Comparison of ENCODE assay signal across 8 mouse cellular contexts in the genomic region with DNA sequence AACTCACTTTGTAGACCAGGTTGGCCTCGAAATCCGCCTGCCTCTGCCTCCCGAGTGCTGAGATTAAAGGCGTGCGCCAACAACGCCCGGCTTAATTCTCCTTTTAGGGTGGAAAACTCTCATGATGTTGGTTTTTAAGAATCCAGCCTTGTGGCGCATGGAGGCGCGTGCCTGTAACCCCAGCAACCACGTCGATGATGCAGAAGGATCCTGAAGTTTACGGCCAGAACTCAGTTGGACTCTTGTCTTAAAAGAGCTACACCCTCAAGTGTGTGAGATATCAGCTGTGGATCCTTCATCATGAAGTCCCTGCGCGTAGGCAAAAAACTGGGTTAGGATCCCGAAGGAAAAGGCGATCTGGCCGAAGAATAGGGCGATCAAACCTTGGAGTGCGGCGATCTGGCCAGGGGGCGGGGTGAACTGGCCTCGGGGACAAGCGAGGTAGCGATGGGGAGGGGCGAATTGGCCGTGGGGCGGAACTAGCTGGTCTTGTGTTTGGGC. TPM values are rescaled to one million over a fixed set of nuclear protein-coding genes. Genes with fewer than 3 reads are reported as not detected.
DNase-seq lines count a peak whose midpoint lies in the region; ATAC-seq and TF ChIP-seq lines count a peak whose summit lies in the region.

No protein-coding gene starts in this region.

- H3K4me1 ChIP-seq in liver, adult 2 months (ENCODE audit: control insufficient read depth, insufficient read depth, low read length) = peaks cover 7% of the 10 kb centered on the region
- peaks cover 31% of the 10 kb centered on the region for H3K4me1 ChIP-seq in embryonic facial prominence, embryonic 13.5 days
- H3K4me1 ChIP-seq in intestine, embryonic 16.5 days (ENCODE audit: control insufficient read depth, insufficient read depth, low read length) = peaks cover 23% of the 10 kb centered on the region
- H3K4me1 ChIP-seq in neural tube, embryonic 12.5 days = peaks cover 26% of the 10 kb centered on the region

- no peak for TF ChIP-seq POLR2A in liver, adult 2 months (IDR thresholded peaks at IDR 0.05; ENCODE audit: extremely low read depth, insufficient read depth, low read length)

- TF ChIP-seq CTCF in liver, adult 2 months (IDR thresholded peaks at IDR 0.05; ENCODE audit: low read depth, low read length) = no peak

- peak overlapping the region; percentile 96 for H3K4me2 ChIP-seq in embryonic facial prominence, embryonic 13.5 days
- peak overlapping the region; percentile 69 for H3K4me2 ChIP-seq in intestine, embryonic 16.5 days (ENCODE audit: low read depth, low read length)
- H3K4me2 ChIP-seq in neural tube, embryonic 12.5 days (replicated peaks) = peak overlapping the region; percentile 86

- 0 out of 2 replicates have a peak, but pooled peaks have one; percentile 0 for ATAC-seq in embryonic facial prominence, embryonic 13.5 days (ENCODE audit: insufficient number of reproducible peaks, insufficient read depth, low FRiP score, low TSS enrichment, low read depth)
- peak; percentile 51 for ATAC-seq in intestine, embryonic 16.5 days
- ATAC-seq in neural tube, embryonic 12.5 days (ENCODE audit: low FRiP score, low read depth) = peak; percentile 51; the same call in 1 of the 2 replicates

- no peak overlapping the region for H3K27ac ChIP-seq in liver, adult 2 months (replicated peaks; ENCODE audit: insufficient read depth, low read depth, low read length)
- peak overlapping the region; percentile 87 for H3K27ac ChIP-seq in embryonic facial prominence, embryonic 13.5 days
- peak overlapping the region; percentile 63 for H3K27ac ChIP-seq in intestine, embryonic 16.5 days (ENCODE audit: low read length)
- peak overlapping the region; percentile 50; the same call in 1 of the 2 replicates for H3K27ac ChIP-seq in neural tube, embryonic 12.5 days

- 11% methylated on average over 28 of the region's 28 CpGs for WGBS in liver, adult 2 months
- WGBS in embryonic facial prominence, embryonic 13.5 days = 7% methylated on average over 28 of the region's 28 CpGs
- 8% methylated on average over 28 of the region's 28 CpGs for WGBS in intestine, embryonic 16.5 days
- WGBS in neural tube, embryonic 12.5 days = 7% methylated on average over 28 of the region's 28 CpGs

- peaks cover 10% of the 10 kb centered on the region; the same call in 1 of the 2 replicates for H3K79me2 ChIP-seq in liver, adult 2 months (ENCODE audit: control insufficient read depth, insufficient read depth, low read length)

- H3K27me3 ChIP-seq in liver, adult 2 months (ENCODE audit: control insufficient read depth, insufficient read depth, low read length) = no peaks in the 10 kb centered on the region
- H3K27me3 ChIP-seq in embryonic facial prominence, embryonic 13.5 days = peaks cover 16% of the 10 kb centered on the region
- no peaks in the 10 kb centered on the region for H3K27me3 ChIP-seq in intestine, embryonic 16.5 days (replicated peaks; ENCODE audit: control insufficient read depth, insufficient read depth, low read length)
- peaks cover 9% of the 10 kb centered on the region for H3K27me3 ChIP-seq in neural tube, embryonic 12.5 days (replicated peaks)

- H3K9me3 ChIP-seq in embryonic facial prominence, embryonic 13.5 days = no peaks in the 10 kb centered on the region
- no peaks in the 10 kb centered on the region for H3K9me3 ChIP-seq in intestine, embryonic 16.5 days (ENCODE audit: control insufficient read depth, low read length)
- H3K9me3 ChIP-seq in neural tube, embryonic 12.5 days = no peaks in the 10 kb centered on the region

- no peak for DNase-seq in liver, adult 2 months (ENCODE audit: extremely low read depth, low read depth, low spot score)
- no peak for DNase-seq in liver
- DNase-seq in spleen, postnatal 36 days (ENCODE audit: low spot score in 2 of 2) = no peak
- DNase-seq in cerebellum, adult 11-12 months = no peak
- DNase-seq in urinary bladder, postnatal 10 days (ENCODE audit: low spot score) = no peak

- peak overlapping the region; percentile 43 for H3K4me3 ChIP-seq in liver, adult 2 months (ENCODE audit: insufficient read depth, low read depth, low read length)
- peak overlapping the region; percentile 81 for H3K4me3 ChIP-seq in embryonic facial prominence, embryonic 13.5 days
- H3K4me3 ChIP-seq in intestine, embryonic 16.5 days (ENCODE audit: low read length) = peak overlapping the region; percentile 82
- peak overlapping the region; percentile 80 for H3K4me3 ChIP-seq in neural tube, embryonic 12.5 days

- H3K9ac ChIP-seq in liver, adult 2 months (ENCODE audit: low read depth, low read length) = peak overlapping the region; percentile 33; the same call in 1 of the 2 replicates
- H3K9ac ChIP-seq in embryonic facial prominence, embryonic 13.5 days = peak overlapping the region; percentile 94
- H3K9ac ChIP-seq in intestine, embryonic 16.5 days (ENCODE audit: low read depth, low read length) = peak overlapping the region; percentile 73
- peak overlapping the region; percentile 92; the same call in 1 of the 2 replicates for H3K9ac ChIP-seq in neural tube, embryonic 12.5 days

- no peaks in the 10 kb centered on the region for H3K36me3 ChIP-seq in liver, adult 2 months (ENCODE audit: control insufficient read depth, insufficient read depth, low read length)
- peaks cover 7% of the 10 kb centered on the region for H3K36me3 ChIP-seq in embryonic facial prominence, embryonic 13.5 days
- H3K36me3 ChIP-seq in intestine, embryonic 16.5 days (ENCODE audit: control insufficient read depth, insufficient read depth, low read length) = peaks cover 3% of the 10 kb centered on the region; the same call in 1 of the 2 replicates
- peaks cover 3% of the 10 kb centered on the region; the same call in 1 of the 2 replicates for H3K36me3 ChIP-seq in neural tube, embryonic 12.5 days

RNA-seq across cellular contexts. Expression of gene Ntmt1, which starts 0.4 kb away (rescaled TPM):
- 8.3 and 8.8 TPM in 2 replicates for total RNA-seq in liver, adult 2 months (2014; rRNA removed)
- 11.9 and 15.9 TPM in 2 replicates for polyA plus RNA-seq in liver, adult 2 months (2012; rRNA removed)
- 94.9 and 105 TPM in 2 replicates for polyA plus RNA-seq in embryonic facial prominence, embryonic 13.5 days (2015; fragmentation: Nextera tagmentation; extraction: Ambion mirVana)
- polyA plus RNA-seq in intestine, embryonic 16.5 days (2015; fragmentation: Nextera tagmentation; extraction: Ambion mirVana) = 76.3 and 87.4 TPM in 2 replicates
- 111 and 119 TPM in 2 replicates for polyA plus RNA-seq in neural tube, embryonic 12.5 days (2016; fragmentation: Nextera tagmentation; extraction: Ambion mirVana)

RNA-seq across cellular contexts. Expression of gene 1700001O22Rik, which starts 3.7 kb away (rescaled TPM):
- total RNA-seq in liver, adult 2 months (2014; rRNA removed) = not detected in 2 replicates
- polyA plus RNA-seq in liver, adult 2 months (2012; rRNA removed) = 0.11 TPM in 1 of 2 replicates, not detected in the other
- polyA plus RNA-seq in embryonic facial prominence, embryonic 13.5 days (2015; fragmentation: Nextera tagmentation; extraction: Ambion mirVana) = 2.8 and 2.9 TPM in 2 replicates
- 0.99 and 1.2 TPM in 2 replicates for polyA plus RNA-seq in intestine, embryonic 16.5 days (2015; fragmentation: Nextera tagmentation; extraction: Ambion mirVana)
- 2.0 and 2.6 TPM in 2 replicates for polyA plus RNA-seq in neural tube, embryonic 12.5 days (2016; fragmentation: Nextera tagmentation; extraction: Ambion mirVana)

RNA-seq across cellular contexts. Expression of gene Asb6, which starts 22.9 kb away (rescaled TPM):
- 4.6 and 5.6 TPM in 2 replicates for total RNA-seq in liver, adult 2 months (2014; rRNA removed)
- polyA plus RNA-seq in liver, adult 2 months (2012; rRNA removed) = 15.4 and 17.4 TPM in 2 replicates
- polyA plus RNA-seq in embryonic facial prominence, embryonic 13.5 days (2015; fragmentation: Nextera tagmentation; extraction: Ambion mirVana) = 39.5 and 47.3 TPM in 2 replicates
- polyA plus RNA-seq in intestine, embryonic 16.5 days (2015; fragmentation: Nextera tagmentation; extraction: Ambion mirVana) = 24.0 and 24.5 TPM in 2 replicates
- polyA plus RNA-seq in neural tube, embryonic 12.5 days (2016; fragmentation: Nextera tagmentation; extraction: Ambion mirVana) = 38.0 and 41.3 TPM in 2 replicates

RNA-seq across cellular contexts. Expression of gene Prrx2, which starts 27.6 kb away (rescaled TPM):
- total RNA-seq in liver, adult 2 months (2014; rRNA removed) = not detected in 2 replicates
- polyA plus RNA-seq in liver, adult 2 months (2012; rRNA removed) = 0.32 TPM in 1 of 2 replicates, not detected in the other
- polyA plus RNA-seq in embryonic facial prominence, embryonic 13.5 days (2015; fragmentation: Nextera tagmentation; extraction: Ambion mirVana) = 103 and 107 TPM in 2 replicates
- 1.6 and 1.9 TPM in 2 replicates for polyA plus RNA-seq in intestine, embryonic 16.5 days (2015; fragmentation: Nextera tagmentation; extraction: Ambion mirVana)
- polyA plus RNA-seq in neural tube, embryonic 12.5 days (2016; fragmentation: Nextera tagmentation; extraction: Ambion mirVana) = 9.8 and 11.3 TPM in 2 replicates

Comparison
In these comparisons a context has a peak if more than half of its experiments do, and no peak if none do; other contexts are left out.
1. H3K9ac ChIP-seq: peak in every context shown above with its lines; median percentile 94 in embryonic facial prominence, embryonic 13.5 days; 92 in neural tube, embryonic 12.5 days; 73 in intestine, embryonic 16.5 days; 33 in liver, adult 2 months.
2. ATAC-seq: peak in every context shown above with its lines; median percentile 51 in intestine, embryonic 16.5 days; 51 in neural tube, embryonic 12.5 days; 0 in embryonic facial prominence, embryonic 13.5 days.